Mouse (Mus musculus): Measurements from ENCODE around the gene 4930402F06Rik. TPM values are rescaled to one million over a fixed set of nuclear protein-coding genes. Genes with fewer than 3 reads are reported as not detected.
A peak's percentile ranks its signal among the peaks of the same experiment; 100 is the strongest.

Gene 4930402F06Rik
- total and polyA plus RNA-seq, 2 experiments from 2014 or later = not detected

GRCm38 (mm10) chr2:35441419-35441818, 44.4 kb upstream of the 4930402F06Rik start:
- no peak overlapping the region for H3K4me3 ChIP-seq (ENCODE audit: low read depth, low read length)
- no peak for ATAC-seq
- H3K9me3 ChIP-seq (ENCODE audit: low read length) = no peaks in the 10 kb centered on the region
- no peaks in the 10 kb centered on the region for H3K27me3 ChIP-seq (ENCODE audit: insufficient read depth, low read length)
- H3K9ac ChIP-seq = no peak overlapping the region
- no peak overlapping the region for H3K4me2 ChIP-seq (ENCODE audit: low read depth)
- no peak for TF ChIP-seq CTCF (IDR thresholded peaks at IDR 0.05; ENCODE audit: low read depth)
- H3K27ac ChIP-seq (ENCODE audit: low read depth, low read length) = no peak overlapping the region
- WGBS = 92% methylated on average over 6 of the region's 6 CpGs
- no peaks in the 10 kb centered on the region for H3K4me1 ChIP-seq (ENCODE audit: insufficient read depth)
- DNase-seq = no peak
- no peaks in the 10 kb centered on the region for H3K36me3 ChIP-seq (ENCODE audit: insufficient read depth)

DNA sequence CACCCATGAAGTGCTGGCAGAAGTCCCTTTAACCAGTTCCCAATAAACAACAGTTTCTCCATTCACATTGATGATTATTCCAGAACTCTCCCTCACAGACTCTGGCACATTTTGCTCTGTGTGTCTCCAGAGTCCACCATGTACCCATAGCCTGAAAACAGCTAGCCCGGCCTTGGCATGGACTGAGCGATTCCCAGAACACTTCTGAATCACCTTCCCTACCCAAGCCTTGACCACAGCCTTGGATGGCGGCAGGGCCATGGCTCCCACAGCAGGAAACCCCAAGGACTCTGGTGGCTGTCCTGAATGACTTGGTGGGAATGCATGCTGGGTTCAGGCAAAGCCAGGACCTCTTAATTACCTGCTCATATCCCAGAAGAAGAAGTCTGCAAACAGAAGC, 43.5 kb upstream of the 4930402F06Rik start:
- WGBS = 89% methylated on average over 3 of the region's 3 CpGs
- Histone ChIP-seq H3K9ac (no peak overlapping the region), H3K4me3 (ENCODE audit: low read depth, low read length) (no peak overlapping the region), H3K27ac (ENCODE audit: low read depth, low read length) (no peak overlapping the region), H3K27me3 (ENCODE audit: insufficient read depth, low read length) (no peaks in the 10 kb centered on the region), H3K36me3 (ENCODE audit: insufficient read depth) (no peaks in the 10 kb centered on the region), H3K4me2 (ENCODE audit: low read depth) (no peak overlapping the region), H3K9me3 (ENCODE audit: low read length) (no peaks in the 10 kb centered on the region), H3K4me1 (ENCODE audit: insufficient read depth) (no peaks in the 10 kb centered on the region)
- ATAC-seq (no peak), DNase-seq (no peak)
- no peak for TF ChIP-seq CTCF (IDR thresholded peaks at IDR 0.05; ENCODE audit: low read depth)

DNA sequence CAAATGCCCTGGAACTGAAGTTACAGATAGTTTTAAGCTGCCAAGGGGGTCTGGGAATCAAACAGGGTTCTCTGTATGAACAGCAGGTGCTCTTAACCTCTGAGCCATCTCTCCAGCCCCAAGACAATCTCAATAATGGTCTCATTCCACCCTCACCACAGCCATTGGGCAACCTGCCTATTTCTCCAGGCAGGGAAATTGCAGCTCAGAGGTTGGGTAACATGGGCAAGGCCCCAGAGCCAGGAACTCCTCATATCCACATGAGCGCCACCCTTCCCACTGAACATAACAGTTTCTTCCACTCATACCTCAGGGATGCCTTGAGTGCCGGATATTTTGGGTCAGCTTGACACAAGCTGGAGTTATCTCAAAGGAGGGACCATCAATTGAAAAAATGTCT, 40.8 kb upstream of the 4930402F06Rik start:
- 86% methylated on average over 2 of the region's 2 CpGs for WGBS
- H3K9ac ChIP-seq = no peak overlapping the region
- H3K27me3 ChIP-seq (ENCODE audit: insufficient read depth, low read length) = no peaks in the 10 kb centered on the region
- no peak for TF ChIP-seq CTCF (IDR thresholded peaks at IDR 0.05; ENCODE audit: low read depth)
- H3K4me3 ChIP-seq (ENCODE audit: low read depth, low read length) = no peak overlapping the region
- no peaks in the 10 kb centered on the region for H3K36me3 ChIP-seq (ENCODE audit: insufficient read depth)
- no peak overlapping the region for H3K27ac ChIP-seq (ENCODE audit: low read depth, low read length)
- H3K9me3 ChIP-seq (ENCODE audit: low read length) = no peaks in the 10 kb centered on the region
- no peaks in the 10 kb centered on the region for H3K4me1 ChIP-seq (ENCODE audit: insufficient read depth)
- H3K4me2 ChIP-seq (ENCODE audit: low read depth) = no peak overlapping the region
- DNase-seq (no peak), ATAC-seq (no peak)

DNA sequence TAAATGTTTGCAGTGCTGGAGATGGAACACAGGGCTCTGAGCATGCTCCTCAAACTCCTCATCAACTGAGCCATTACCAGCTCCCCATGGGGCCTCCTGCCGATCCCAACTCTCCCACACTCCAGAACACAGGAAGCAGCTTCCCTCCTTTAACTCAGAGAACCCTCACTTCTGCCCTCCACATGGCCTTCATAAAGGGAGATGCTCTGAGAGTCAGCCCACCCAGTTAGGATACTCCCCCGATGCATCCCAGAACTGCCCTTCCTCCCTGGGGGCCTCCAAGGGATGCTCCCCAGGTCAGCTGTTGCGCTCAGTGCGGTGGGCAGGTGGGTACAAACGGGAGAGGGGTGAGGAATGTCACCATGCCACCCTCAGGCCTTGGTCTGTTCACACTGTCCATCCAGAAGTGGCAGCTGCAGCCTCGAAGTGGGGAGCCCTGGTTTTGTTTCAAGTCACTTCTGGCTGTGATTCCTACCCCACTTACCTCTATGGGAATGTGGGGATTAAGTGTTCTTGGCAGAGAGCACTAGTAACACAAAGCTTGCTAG, 37.7 kb upstream of the 4930402F06Rik start:
- 76% methylated on average over 6 of the region's 6 CpGs for WGBS
- Histone ChIP-seq H3K27me3 (ENCODE audit: insufficient read depth, low read length) (no peaks in the 10 kb centered on the region), H3K4me3 (ENCODE audit: low read depth, low read length) (no peak overlapping the region), H3K9ac (no peak overlapping the region), H3K9me3 (ENCODE audit: low read length) (no peaks in the 10 kb centered on the region), H3K4me2 (ENCODE audit: low read depth) (no peak overlapping the region), H3K4me1 (ENCODE audit: insufficient read depth) (no peaks in the 10 kb centered on the region), H3K27ac (ENCODE audit: low read depth, low read length) (no peak overlapping the region), H3K36me3 (ENCODE audit: insufficient read depth) (no peaks in the 10 kb centered on the region)
- DNase-seq = no peak
- no peak for ATAC-seq
- TF ChIP-seq CTCF (IDR thresholded peaks at IDR 0.05; ENCODE audit: low read depth) = no peak

DNA sequence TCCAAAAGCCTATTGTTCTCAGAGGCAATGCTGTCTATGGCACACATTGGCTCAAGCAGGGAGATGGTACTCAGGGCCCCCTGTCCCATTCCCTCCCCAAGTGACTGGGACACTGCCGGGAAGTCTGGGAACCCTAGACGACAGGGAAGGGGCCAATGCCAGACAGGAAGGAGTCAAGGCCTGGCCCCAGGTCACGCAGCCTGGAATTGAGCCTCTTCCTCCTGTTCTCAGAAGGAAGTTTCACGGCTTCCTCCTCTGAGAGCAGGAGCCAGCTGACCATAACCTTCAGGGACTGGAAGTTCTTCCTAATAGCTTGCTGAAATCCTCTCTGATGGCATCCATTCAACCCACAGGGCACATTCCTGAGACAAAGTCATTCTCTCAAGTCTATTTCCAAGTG, 36.5 kb upstream of the 4930402F06Rik start:
- H3K36me3 ChIP-seq (ENCODE audit: insufficient read depth) = no peaks in the 10 kb centered on the region
- H3K9ac ChIP-seq = no peak overlapping the region
- H3K9me3 ChIP-seq (ENCODE audit: low read length) = no peaks in the 10 kb centered on the region
- no peak overlapping the region for H3K4me3 ChIP-seq (ENCODE audit: low read depth, low read length)
- no peak overlapping the region for H3K27ac ChIP-seq (ENCODE audit: low read depth, low read length)
- TF ChIP-seq CTCF (IDR thresholded peaks at IDR 0.05; ENCODE audit: low read depth) = no peak
- H3K27me3 ChIP-seq (ENCODE audit: insufficient read depth, low read length) = no peaks in the 10 kb centered on the region
- ATAC-seq (no peak), DNase-seq (no peak)
- 68% methylated on average over 4 of the region's 4 CpGs for WGBS
- no peak overlapping the region for H3K4me2 ChIP-seq (ENCODE audit: low read depth)
- no peaks in the 10 kb centered on the region for H3K4me1 ChIP-seq (ENCODE audit: insufficient read depth)

DNA sequence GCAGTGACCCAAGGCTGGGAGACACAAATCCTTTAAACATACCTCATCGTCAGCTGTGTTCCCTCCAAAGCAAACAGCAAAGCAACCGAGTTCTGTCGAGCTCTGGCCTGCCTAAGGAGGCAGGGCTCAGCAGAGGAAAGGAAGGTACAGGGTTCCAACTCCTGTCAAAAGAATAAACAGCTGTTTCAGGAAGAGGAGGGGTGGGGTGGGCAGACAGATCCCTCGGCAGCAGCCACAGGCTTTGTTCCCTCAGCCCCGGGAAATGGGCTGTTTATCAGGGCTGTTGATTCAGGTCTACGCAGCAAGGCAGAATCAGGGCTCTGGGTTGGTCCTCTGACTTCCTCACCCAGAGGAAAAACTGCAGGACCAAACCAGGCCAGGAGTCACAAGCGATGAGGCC, 35.5 kb upstream of the 4930402F06Rik start:
- no peak overlapping the region for H3K4me3 ChIP-seq (ENCODE audit: low read depth, low read length)
- H3K36me3 ChIP-seq (ENCODE audit: insufficient read depth) = no peaks in the 10 kb centered on the region
- no peak for DNase-seq
- 44% methylated on average over 7 of the region's 7 CpGs for WGBS
- H3K9ac ChIP-seq = no peak overlapping the region
- no peak overlapping the region for H3K27ac ChIP-seq (ENCODE audit: low read depth, low read length)
- no peak overlapping the region for H3K4me2 ChIP-seq (ENCODE audit: low read depth)
- no peak for ATAC-seq
- no peak for TF ChIP-seq CTCF (IDR thresholded peaks at IDR 0.05; ENCODE audit: low read depth)
- H3K4me1 ChIP-seq (ENCODE audit: insufficient read depth) = no peaks in the 10 kb centered on the region
- no peaks in the 10 kb centered on the region for H3K27me3 ChIP-seq (ENCODE audit: insufficient read depth, low read length)
- H3K9me3 ChIP-seq (ENCODE audit: low read length) = no peaks in the 10 kb centered on the region

GRCm38 (mm10) chr2:35432011-35432410, 35.0 kb upstream of the 4930402F06Rik start:
- no peak for DNase-seq
- no peak for TF ChIP-seq CTCF (IDR thresholded peaks at IDR 0.05; ENCODE audit: low read depth)
- Histone ChIP-seq H3K4me1 (ENCODE audit: insufficient read depth) (no peaks in the 10 kb centered on the region), H3K27me3 (ENCODE audit: insufficient read depth, low read length) (no peaks in the 10 kb centered on the region), H3K9ac (no peak overlapping the region), H3K4me3 (ENCODE audit: low read depth, low read length) (no peak overlapping the region), H3K36me3 (ENCODE audit: insufficient read depth) (no peaks in the 10 kb centered on the region), H3K4me2 (ENCODE audit: low read depth) (no peak overlapping the region), H3K9me3 (ENCODE audit: low read length) (no peaks in the 10 kb centered on the region), H3K27ac (ENCODE audit: low read depth, low read length) (no peak overlapping the region)
- peak; percentile 40; the same call in 1 of the 2 replicates for ATAC-seq
- 51% methylated on average over 7 of the region's 7 CpGs for WGBS

Measured in forebrain, postnatal 0 days (tissue).